In the genomic region with DNA sequence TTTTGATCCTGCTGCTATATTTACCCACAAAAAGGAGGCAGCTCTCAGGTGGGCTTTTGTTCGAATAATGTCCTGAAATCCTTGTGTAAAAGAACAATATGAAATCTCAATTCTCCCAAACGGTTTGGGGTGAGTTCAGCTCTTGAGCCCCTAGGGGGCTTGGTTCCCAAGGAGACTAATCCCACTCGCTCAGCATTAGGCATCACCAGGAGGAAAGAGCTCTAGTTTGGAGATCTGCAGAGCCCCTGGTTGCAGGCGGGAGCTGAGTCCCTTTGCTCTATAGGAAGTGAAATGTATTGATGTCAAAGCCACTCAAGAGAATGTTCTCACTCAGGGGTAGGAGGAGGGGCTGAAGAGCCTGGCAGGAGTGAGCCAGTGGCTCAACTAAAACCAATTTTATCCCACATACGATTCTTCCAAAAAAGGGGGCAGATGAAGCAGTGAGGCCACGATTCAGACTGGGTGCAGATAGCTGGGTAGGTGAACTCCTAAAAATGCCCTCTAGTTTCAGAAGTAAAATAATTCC, we compare ENCODE assay signal across 18 mouse cellular contexts. TPM values are rescaled to one million over a fixed set of nuclear protein-coding genes. Genes with fewer than 3 reads are reported as not detected.
DNase-seq lines count a peak whose midpoint lies in the region; ATAC-seq and TF ChIP-seq lines count a peak whose summit lies in the region.
"Had no signal": no experiment of that assay in that cellular context is flagged by ENCODE, and none has a peak within 500 bp of the region (broad histone marks: within the 10 kb centered on the region; RNA-seq: fewer than 3 reads in every experiment).

No protein-coding gene starts in this region.

- no peaks in the 10 kb centered on the region for H3K36me3 ChIP-seq in hindbrain, embryonic 10.5 days
- no peaks in the 10 kb centered on the region for H3K36me3 ChIP-seq in hindbrain, embryonic 12.5 days
- H3K36me3 ChIP-seq in embryonic facial prominence, embryonic 14.5 days (ENCODE audit: control insufficient read depth, insufficient read depth, low read length), result no peaks in the 10 kb centered on the region
- no peaks in the 10 kb centered on the region for H3K36me3 ChIP-seq in midbrain, embryonic 14.5 days (ENCODE audit: control insufficient read depth, insufficient read depth, low read length)
- H3K36me3 ChIP-seq: heart, embryonic 13.5 days; liver, embryonic 13.5 days had no signal

- no peak for ATAC-seq in hindbrain, embryonic 12.5 days (ENCODE audit: low FRiP score)
- ATAC-seq in embryonic facial prominence, embryonic 14.5 days (ENCODE audit: low read depth), result peak; percentile 31; the same call in 1 of the 2 replicates
- ATAC-seq in midbrain, embryonic 14.5 days (ENCODE audit: low FRiP score, low TSS enrichment), result peak; percentile 18; the same call in 1 of the 2 replicates
- ATAC-seq: lung, postnatal 0 days had no signal

- H3K9ac ChIP-seq in hindbrain, embryonic 12.5 days, result no peak overlapping the region
- H3K9ac ChIP-seq in embryonic facial prominence, embryonic 14.5 days (ENCODE audit: low read depth, low read length), result no peak overlapping the region
- no peak overlapping the region for H3K9ac ChIP-seq in midbrain, embryonic 14.5 days (replicated peaks; ENCODE audit: low read length)
- H3K9ac ChIP-seq: heart, embryonic 13.5 days; liver, embryonic 13.5 days had no signal

- H3K4me1 ChIP-seq in hindbrain, embryonic 10.5 days (replicated peaks), result peaks cover 36% of the 10 kb centered on the region
- H3K4me1 ChIP-seq in hindbrain, embryonic 12.5 days, result peaks cover 5% of the 10 kb centered on the region
- peaks cover 4% of the 10 kb centered on the region; the same call in 1 of the 2 replicates for H3K4me1 ChIP-seq in embryonic facial prominence, embryonic 14.5 days (ENCODE audit: control insufficient read depth, insufficient read depth, low read length)
- H3K4me1 ChIP-seq in midbrain, embryonic 14.5 days (ENCODE audit: control insufficient read depth, insufficient read depth, low read length), result peaks cover 26% of the 10 kb centered on the region

- WGBS in hindbrain, embryonic 10.5 days, result 5% methylated on average over 6 of the region's 6 CpGs
- WGBS in hindbrain, embryonic 12.5 days, result 7% methylated on average over 6 of the region's 6 CpGs
- 12% methylated on average over 6 of the region's 6 CpGs for WGBS in embryonic facial prominence, embryonic 14.5 days
- WGBS in midbrain, embryonic 14.5 days, result 2% methylated on average over 6 of the region's 6 CpGs

- peak; percentile 50 for TF ChIP-seq CTCF in brain, embryonic 14.5 days (IDR thresholded peaks at IDR 0.05; ENCODE audit: borderline replicate concordance, extremely low read depth, insufficient read depth, insufficient read length)

- DNase-seq in hindbrain, embryonic 10.5 days (ENCODE audit: low spot score), result no peak
- peak; percentile 84 for DNase-seq in brain, embryonic 14.5 days (ENCODE audit: low read depth)
- DNase-seq in embryonic facial prominence, embryonic 14.5 days (ENCODE audit: low spot score), result peak; percentile 36
- peak; percentile 82 for DNase-seq in midbrain, embryonic 14.5 days
- no peak for DNase-seq in spleen, postnatal 14 days (ENCODE audit: low spot score in 2 of 2)
- no peak for DNase-seq in heart, adult 18-20 months
- DNase-seq in liver, result no peak
- DNase-seq: cerebellum, adult 9-11 months; heart, postnatal 4 days; kidney, adult 18-20 months; kidney, postnatal 10 days; liver, embryonic 13.5 days; spleen, adult 18-20 months had no signal

- no peak for TF ChIP-seq POLR2A in brain, embryonic 14.5 days (IDR thresholded peaks at IDR 0.05; ENCODE audit: borderline replicate concordance, extremely low read depth, insufficient read depth, insufficient read length, poor library complexity, severe bottlenecking)

- H3K27me3 ChIP-seq in hindbrain, embryonic 10.5 days (ENCODE audit: insufficient read depth, poor library complexity, severe bottlenecking), result no peaks in the 10 kb centered on the region; the same call in 1 of the 2 replicates
- no peaks in the 10 kb centered on the region for H3K27me3 ChIP-seq in hindbrain, embryonic 12.5 days
- H3K27me3 ChIP-seq in embryonic facial prominence, embryonic 14.5 days (replicated peaks; ENCODE audit: control insufficient read depth, insufficient read depth, low read length), result peaks cover 10% of the 10 kb centered on the region; the same call in 1 of the 2 replicates
- no peaks in the 10 kb centered on the region for H3K27me3 ChIP-seq in midbrain, embryonic 14.5 days (ENCODE audit: control insufficient read depth, insufficient read depth, low read length)

- peak overlapping the region; percentile 31; the same call in 1 of the 2 replicates for H3K27ac ChIP-seq in hindbrain, embryonic 10.5 days
- H3K27ac ChIP-seq in hindbrain, embryonic 12.5 days, result no peak overlapping the region
- no peak overlapping the region for H3K27ac ChIP-seq in embryonic facial prominence, embryonic 14.5 days (replicated peaks; ENCODE audit: low read depth, low read length)
- no peak overlapping the region; the same call in 1 of the 2 replicates for H3K27ac ChIP-seq in midbrain, embryonic 14.5 days (replicated peaks; ENCODE audit: low read depth, low read length)
- H3K27ac ChIP-seq: heart, embryonic 13.5 days; liver, embryonic 13.5 days had no signal

- H3K4me3 ChIP-seq in hindbrain, embryonic 10.5 days, result no peak overlapping the region
- no peak overlapping the region for H3K4me3 ChIP-seq in hindbrain, embryonic 12.5 days
- H3K4me3 ChIP-seq in embryonic facial prominence, embryonic 14.5 days (ENCODE audit: low read depth, low read length), result no peak overlapping the region
- H3K4me3 ChIP-seq in midbrain, embryonic 14.5 days (replicated peaks; ENCODE audit: low read depth, low read length), result no peak overlapping the region
- H3K4me3 ChIP-seq: heart, embryonic 13.5 days; liver, embryonic 13.5 days; myocyte had no signal

- no peaks in the 10 kb centered on the region for H3K9me3 ChIP-seq in hindbrain, embryonic 10.5 days
- no peaks in the 10 kb centered on the region for H3K9me3 ChIP-seq in hindbrain, embryonic 12.5 days (replicated peaks)
- H3K9me3 ChIP-seq in embryonic facial prominence, embryonic 14.5 days (ENCODE audit: control insufficient read depth, low read length), result no peaks in the 10 kb centered on the region
- H3K9me3 ChIP-seq in midbrain, embryonic 14.5 days (ENCODE audit: control insufficient read depth, low read length), result no peaks in the 10 kb centered on the region
- H3K9me3 ChIP-seq: heart, embryonic 13.5 days; liver, embryonic 13.5 days had no signal

- H3K4me2 ChIP-seq in hindbrain, embryonic 12.5 days (replicated peaks), result no peak overlapping the region
- no peak overlapping the region for H3K4me2 ChIP-seq in embryonic facial prominence, embryonic 14.5 days (ENCODE audit: low read depth, low read length)
- peak overlapping the region; percentile 25; the same call in 1 of the 2 replicates for H3K4me2 ChIP-seq in midbrain, embryonic 14.5 days (ENCODE audit: low read length)
- H3K4me2 ChIP-seq: heart, embryonic 13.5 days; liver, embryonic 13.5 days had no signal

RNA-seq across cellular contexts. Expression of gene Fam181b, which starts 3.2 kb away (rescaled TPM):
- 30.1 and 40.4 TPM in 2 replicates for polyA plus RNA-seq in hindbrain, embryonic 10.5 days (2016; fragmentation: Nextera tagmentation; extraction: Ambion mirVana)
- 44.6 and 46.6 TPM in 2 replicates for polyA plus RNA-seq in hindbrain, embryonic 12.5 days (2016; fragmentation: Nextera tagmentation; extraction: Ambion mirVana)
- 25.8 and 29.7 TPM in 2 replicates for polyA plus RNA-seq in brain, embryonic 14.5 days (2012; rRNA removed)
- 4.9 and 5.6 TPM in 2 replicates for polyA plus RNA-seq in embryonic facial prominence, embryonic 14.5 days (2014; fragmentation: Nextera tagmentation; extraction: Ambion mirVana)
- 29.0 and 38.7 TPM in 2 replicates for polyA plus RNA-seq in midbrain, embryonic 14.5 days (2014; fragmentation: Nextera tagmentation; extraction: Ambion mirVana)
- 1 to 10 TPM; 2.9 to 4.1 TPM for total RNA-seq in heart, adult 18-20 months (2021)
- total RNA-seq: megakaryocyte progenitor cell, adult 5-6 weeks had no signal

Comparison
In these comparisons a context has a peak if more than half of its experiments do, and no peak if none do; other contexts are left out.
1. DNase-seq: peak in brain, embryonic 14.5 days (single experiment), embryonic facial prominence, embryonic 14.5 days (single experiment) and midbrain, embryonic 14.5 days (single experiment); none in hindbrain, embryonic 10.5 days (single experiment), spleen, postnatal 14 days (0 of 2), heart, adult 18-20 months (0 of 2) and liver (single experiment).